Mouse (Mus musculus): ENCODE data around the gene Clca3a1.

Clca3a1 gene

GRCm38 (mm10) chr3:144679701-144680159 is 81.0 kb downstream of the Clca3a1 start:
- DNase-seq, result no peak

Data from thymus, adult 18-20 months (tissue).